Mouse (Mus musculus) right cerebral cortex, postnatal 36 days (tissue): ENCODE results near the gene Cyp4f13.

Source experiments
- DNase-seq, 2 experiments: peaks; one replicate each; pipeline ENCODE4 v3.0.0; 2022; ENCODE audit warnings: low spot score in 2 of 2, mixed read lengths in 1 of 2

Cyp4f13 gene

GRCm38 (mm10) chr17:32947215-32947914 lies at the start of gene Cyp4f13:
TSS of gene Cyp4f13 (minus strand) at chr17:32947402.
- peak; percentile 75 to 87 for DNase-seq

DNA sequence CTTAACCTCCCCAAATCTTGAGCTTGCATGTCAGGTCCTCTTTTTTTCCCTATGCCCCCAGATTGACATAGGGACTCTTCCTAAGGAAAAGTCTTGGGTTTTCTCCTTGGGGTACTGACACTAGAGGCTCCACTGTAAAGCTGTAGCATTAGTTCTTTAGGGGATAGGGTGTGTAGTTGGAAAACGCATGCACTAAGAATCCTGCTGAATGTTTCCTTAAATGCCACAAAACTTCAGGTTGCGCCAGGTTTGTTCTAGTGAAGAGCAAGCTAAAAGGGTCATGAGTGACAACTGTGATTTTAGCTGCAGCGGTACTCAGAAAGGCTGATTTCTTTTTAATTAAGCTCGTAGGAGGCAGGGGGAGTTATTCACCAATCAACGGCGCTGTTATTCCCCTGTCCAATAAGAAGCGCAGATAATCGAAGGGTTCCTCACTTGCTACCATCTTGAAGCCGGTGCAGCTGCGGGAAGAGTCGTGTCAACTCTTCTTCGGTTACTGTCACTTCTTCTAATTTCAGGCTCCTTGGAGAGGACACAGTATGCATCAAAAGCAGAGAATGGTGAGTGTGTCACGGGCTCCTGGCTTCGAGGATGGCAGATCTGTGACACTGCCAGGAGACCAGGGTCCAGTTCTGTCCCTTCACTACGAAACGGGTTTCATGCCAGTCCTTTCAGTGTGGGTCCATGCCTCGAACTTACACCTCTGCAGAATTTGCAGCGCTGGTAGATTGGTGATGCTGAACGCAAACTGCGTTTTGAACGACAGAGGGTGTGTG lies 45.7 kb upstream of the Cyp4f13 start, which contains the start of gene Zfp952:
Zfp952 (plus strand) TSS at position 431 of the 776 bp plus-strand sequence.
- DNase-seq: peak; percentile 84 to 87

GRCm38 (mm10) chr17:32991965-32992698 lies 44.9 kb upstream of the Cyp4f13 start:
- DNase-seq: no peak

DNA sequence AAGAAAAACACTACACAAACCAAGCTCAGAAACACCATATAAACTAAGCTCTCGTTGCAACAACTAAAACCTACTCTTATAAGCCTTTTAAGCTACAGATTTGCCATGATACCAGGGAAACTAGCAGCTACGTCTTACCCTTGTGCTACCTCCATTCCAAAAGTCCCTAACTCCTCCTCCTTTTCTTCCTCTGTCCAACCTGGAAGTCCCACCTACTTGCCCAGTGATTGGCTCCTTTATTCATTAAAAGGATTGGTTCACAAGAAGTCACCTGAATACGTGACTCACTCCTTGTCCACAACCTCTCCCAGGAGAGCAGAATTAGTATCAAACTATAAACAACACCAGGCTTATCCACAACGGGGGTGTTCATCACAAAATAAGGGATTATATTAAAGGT lies 39.1 kb upstream of the Cyp4f13 start:
- DNase-seq: no peak

DNA sequence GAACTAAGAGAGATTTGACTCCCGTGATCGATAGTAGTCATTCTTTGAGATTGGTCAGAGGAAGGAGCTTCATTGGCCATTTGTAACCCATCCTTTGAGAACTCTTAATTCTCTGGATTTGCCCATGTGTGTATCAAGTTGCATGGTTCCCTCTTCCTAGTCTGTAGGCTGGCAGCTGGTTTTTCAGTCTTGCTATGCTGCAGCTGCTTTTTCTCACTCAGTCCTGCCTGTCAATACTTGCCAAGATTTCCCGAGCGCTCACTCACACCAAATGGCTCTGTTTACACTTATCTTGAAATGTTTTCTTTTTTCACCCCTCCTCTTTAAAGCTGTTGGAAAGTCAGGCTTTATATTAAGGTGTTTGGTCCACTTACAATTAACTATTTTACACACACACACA lies 34.2 kb upstream of the Cyp4f13 start:
- no peak for DNase-seq

- peak; percentile 82 to 90 for DNase-seq
These were observed 18.6 kb upstream of the Cyp4f13 start, which contains the start of gene Zfp472 for GRCm38 (mm10) chr17:32965623-32966290. TSS of gene Zfp472 (plus strand) at chr17:32965814.

DNA sequence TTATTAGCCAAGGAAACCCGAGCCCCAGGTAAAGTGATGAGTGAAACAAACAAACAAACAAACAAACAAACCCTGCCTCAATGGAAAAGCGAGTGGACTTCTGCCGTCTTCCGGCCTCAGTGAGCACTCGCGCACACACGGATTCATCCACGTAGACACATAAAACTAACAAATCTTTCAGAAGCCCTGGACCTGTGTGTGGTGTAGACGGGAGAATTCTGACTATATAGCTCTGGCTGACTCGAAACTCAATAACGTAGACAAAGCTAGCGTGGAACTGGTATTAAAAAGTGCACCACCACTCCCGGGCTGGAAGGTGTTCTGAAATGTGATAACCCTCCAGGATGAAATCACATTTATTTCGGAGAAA lies 18.0 kb upstream of the Cyp4f13 start:
- DNase-seq: no peak

DNA sequence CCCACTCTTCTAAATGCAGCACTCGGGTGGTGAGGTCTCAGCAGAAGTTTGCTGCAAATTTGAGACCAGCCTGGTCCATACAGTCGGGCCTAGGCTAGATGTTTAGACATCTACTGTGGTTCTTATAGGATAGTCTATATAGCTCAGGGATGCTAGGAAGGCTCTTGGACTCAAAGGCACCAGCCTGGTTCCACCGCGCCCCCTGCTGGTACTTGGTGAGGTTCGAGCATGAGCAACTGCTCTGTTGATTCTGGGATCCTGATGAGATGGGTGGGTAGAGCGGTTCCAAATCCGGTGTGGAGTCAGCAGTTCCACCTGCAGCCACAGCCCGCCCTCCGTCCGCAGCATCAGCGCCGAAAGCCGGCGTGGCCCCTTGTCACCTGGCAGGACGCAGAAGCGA lies 4.2 kb upstream of the Cyp4f13 start:
- DNase-seq: peak; percentile 61 to 82

DNA sequence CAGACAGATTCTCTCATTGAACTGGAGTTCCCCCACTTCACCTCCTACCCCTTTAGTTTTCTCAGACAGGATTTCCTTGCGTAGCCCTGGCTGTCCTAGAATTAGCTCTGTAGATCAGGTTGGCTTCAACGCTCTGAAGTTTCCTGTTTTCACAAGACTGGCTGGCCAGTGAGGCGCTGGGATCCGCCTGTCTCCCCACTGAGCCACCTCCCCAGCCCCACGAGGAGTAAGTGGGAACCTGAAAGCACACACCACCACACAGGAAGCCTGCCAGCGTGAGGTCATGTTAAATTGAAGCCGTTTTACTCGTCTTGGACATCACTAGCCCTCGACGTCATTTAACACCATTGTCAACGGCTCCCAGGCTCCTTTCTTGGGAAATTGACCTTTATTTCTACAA lies 3.8 kb upstream of the Cyp4f13 start:
- no peak for DNase-seq

- DNase-seq: no peak
These were observed 2.9 kb upstream of the Cyp4f13 start for GRCm38 (mm10) chr17:32950136-32950535.

GRCm38 (mm10) chr17:32946716-32947115 lies 486 bp downstream of the Cyp4f13 start:
- no peak for DNase-seq

- no peak for DNase-seq
These were observed 2.7 kb downstream of the Cyp4f13 start for GRCm38 (mm10) chr17:32944402-32945035.

DNA sequence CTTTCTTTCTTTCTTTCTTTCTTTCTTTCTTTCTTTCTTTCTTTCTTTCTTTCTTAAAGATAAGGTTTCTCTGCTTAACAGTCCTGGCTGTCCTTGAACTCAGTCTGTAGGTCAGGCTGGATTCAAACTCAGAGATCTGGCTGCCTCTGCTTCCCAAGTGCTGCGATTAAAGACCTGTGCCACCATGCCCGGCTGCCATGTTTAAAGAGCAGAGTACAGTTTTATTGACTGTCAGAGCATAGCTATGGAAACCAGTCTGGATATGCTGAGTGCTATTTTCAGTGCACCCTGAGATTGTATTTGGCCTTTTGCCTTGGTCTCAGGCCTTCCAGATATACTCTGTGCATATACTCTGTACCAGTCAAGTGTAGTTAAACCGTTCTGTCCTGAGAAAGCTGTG lies 3.5 kb downstream of the Cyp4f13 start:
- DNase-seq: no peak

GRCm38 (mm10) chr17:32939831-32940230 lies 7.4 kb downstream of the Cyp4f13 start:
- no peak for DNase-seq

DNA sequence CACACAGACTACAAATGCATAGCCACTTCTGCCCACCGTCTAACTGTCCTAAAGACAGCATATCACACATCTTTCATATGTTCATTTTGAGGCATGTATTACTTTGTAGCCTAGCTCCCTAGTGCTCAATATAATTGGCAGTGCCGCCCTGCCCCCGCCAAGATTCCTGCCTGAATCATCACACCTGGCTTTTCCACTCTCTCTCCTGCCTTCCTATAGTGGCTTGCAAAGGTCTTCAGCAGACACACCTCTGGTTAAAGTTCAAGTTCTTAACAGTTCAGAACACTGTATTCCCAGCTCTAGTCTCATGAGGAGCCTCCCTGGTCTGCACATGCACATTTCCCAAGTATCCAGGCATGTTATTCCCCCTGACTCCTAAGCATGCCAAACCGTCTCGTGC lies 19.4 kb downstream of the Cyp4f13 start:
- DNase-seq: no peak

GRCm38 (mm10) chr17:32924658-32925312 lies 22.4 kb downstream of the Cyp4f13 start:
- peak; percentile 36 to 64 for DNase-seq

- no peak for DNase-seq
These were observed 23.5 kb downstream of the Cyp4f13 start for GRCm38 (mm10) chr17:32923681-32924080.

DNA sequence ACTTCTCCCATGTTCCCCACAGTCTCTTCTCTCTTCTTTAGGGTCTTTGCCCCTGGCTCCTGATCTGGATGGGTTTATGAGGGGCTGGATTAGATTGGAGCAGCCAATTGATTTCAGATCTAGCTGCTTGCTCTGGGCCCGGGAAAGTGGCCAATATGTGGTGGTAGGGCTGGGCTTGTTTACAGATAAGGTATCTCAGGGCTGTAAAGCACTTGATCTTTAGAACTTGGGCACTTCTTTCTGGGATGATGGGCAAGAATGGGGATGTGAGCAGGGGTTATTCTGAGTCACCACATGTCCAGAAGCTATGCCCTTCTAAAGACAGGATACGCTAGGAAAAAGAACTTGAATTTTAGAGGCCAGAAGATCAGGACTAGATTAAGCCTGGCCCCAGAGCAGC lies 28.1 kb downstream of the Cyp4f13 start:
- DNase-seq: no peak

DNA sequence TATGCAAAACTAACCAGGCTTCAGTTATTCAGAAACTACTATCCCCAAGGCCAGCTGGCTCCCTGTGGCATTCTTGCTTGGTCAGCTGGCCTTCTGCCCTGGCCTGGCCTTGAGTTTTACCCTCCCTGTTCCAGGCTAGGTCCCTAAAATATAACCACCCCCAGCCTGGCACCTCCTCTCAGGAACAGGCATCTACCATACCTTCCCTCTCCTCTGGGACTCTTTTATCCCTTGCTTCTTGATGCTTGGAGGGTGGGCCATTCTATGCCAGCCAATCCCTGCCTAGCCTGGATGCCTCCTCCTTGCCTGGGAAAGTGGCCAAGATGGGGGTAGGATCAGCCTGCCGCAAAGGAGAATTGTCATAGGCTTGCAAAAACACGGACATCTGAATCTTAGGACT lies 30.1 kb downstream of the Cyp4f13 start, which contains the start of gene Cyp4f14:
Cyp4f14 (minus strand) TSS at position 212 of the 400 bp plus-strand sequence.
- no peak for DNase-seq

DNA sequence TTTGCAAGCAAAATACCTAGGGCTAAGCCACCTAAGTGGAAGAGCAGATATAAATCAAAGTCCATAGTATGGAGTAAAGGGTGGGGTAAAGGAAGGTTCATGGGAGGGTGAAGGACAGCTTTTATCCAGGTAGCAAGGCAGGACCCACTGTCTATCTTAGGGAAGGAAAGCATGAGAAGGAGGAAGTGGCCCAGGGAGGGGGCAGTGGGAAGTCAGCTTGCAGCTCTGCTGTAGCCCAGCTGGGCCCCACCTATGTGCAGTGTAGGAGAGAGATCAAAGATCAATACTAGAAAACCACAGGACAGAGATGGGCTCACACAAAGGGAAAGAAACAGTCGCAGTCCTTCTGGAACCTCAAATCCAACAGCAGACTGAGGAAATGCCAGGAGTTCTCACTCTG lies 31.1 kb downstream of the Cyp4f13 start:
- no peak for DNase-seq

GRCm38 (mm10) chr17:32906172-32906571 lies 41.0 kb downstream of the Cyp4f13 start:
- DNase-seq: no peak
